Mouse (Mus musculus) cerebellum, adult 11 months (tissue): ENCODE measurements around the gene Atp5s.

ENCODE experiments used
- DNase-seq: peaks from one replicate; pipeline ENCODE4 v3.0.0; 2022

Atp5s gene

GRCm38 (mm10) chr12:69733518-69733917 is 8.8 kb downstream of the Atp5s start:
- no peak for DNase-seq

- DNase-seq = no peak
Observed at GRCm38 (mm10) chr12:69733923-69734322, 9.2 kb downstream of the Atp5s start.

GRCm38 (mm10) chr12:69741965-69742364 is 17.2 kb downstream of the Atp5s start:
- no peak for DNase-seq

GRCm38 (mm10) chr12:69744138-69744537 is 19.4 kb downstream of the Atp5s start:
- DNase-seq = no peak

- no peak for DNase-seq
Observed at GRCm38 (mm10) chr12:69751864-69752341, 27.2 kb downstream of the Atp5s start.

GRCm38 (mm10) chr12:69753936-69754335 is 29.2 kb downstream of the Atp5s start:
- no peak for DNase-seq

- no peak for DNase-seq
Observed at GRCm38 (mm10) chr12:69756015-69756414, 31.3 kb downstream of the Atp5s start.

- DNase-seq = peak; percentile 87
Observed at GRCm38 (mm10) chr12:69757418-69758141, 32.8 kb downstream of the Atp5s start.

GRCm38 (mm10) chr12:69758221-69759185 is 33.8 kb downstream of the Atp5s start:
- peak; percentile 28 for DNase-seq

GRCm38 (mm10) chr12:69759267-69759885 is 34.6 kb downstream of the Atp5s start:
- DNase-seq = no peak

GRCm38 (mm10) chr12:69760014-69760413 is 35.3 kb downstream of the Atp5s start:
- no peak for DNase-seq

GRCm38 (mm10) chr12:69760743-69761406 is 36.1 kb downstream of the Atp5s start:
- DNase-seq = no peak

- DNase-seq = no peak
Observed at GRCm38 (mm10) chr12:69761603-69762002, 36.9 kb downstream of the Atp5s start.

GRCm38 (mm10) chr12:69765543-69765942 is 40.8 kb downstream of the Atp5s start:
- no peak for DNase-seq

- no peak for DNase-seq
Observed at GRCm38 (mm10) chr12:69766185-69766904, 41.6 kb downstream of the Atp5s start.

- no peak for DNase-seq
Observed at GRCm38 (mm10) chr12:69767476-69768258, 42.9 kb downstream of the Atp5s start.

GRCm38 (mm10) chr12:69768841-69769240 is 44.1 kb downstream of the Atp5s start:
- no peak for DNase-seq

- no peak for DNase-seq
Observed at GRCm38 (mm10) chr12:69776607-69777340, 52.0 kb downstream of the Atp5s start.

- DNase-seq = no peak
Observed at GRCm38 (mm10) chr12:69777341-69777730, 52.6 kb downstream of the Atp5s start.

GRCm38 (mm10) chr12:69777957-69778356 is 53.2 kb downstream of the Atp5s start:
- no peak for DNase-seq
